Mouse (Mus musculus) forebrain, postnatal 0 days (tissue): ENCODE data around the gene 2900026A02Rik. TPM values are rescaled to one million over a fixed set of nuclear protein-coding genes. Genes with fewer than 3 reads are reported as not detected.

Experiments
- ATAC-seq: fragments of 200-750 bp; cut with Nextera tagmentation; 2 replicates; pipeline ENCODE4 v1.8.0; 2017; ENCODE audit warnings: mild to moderate bottlenecking, moderate library complexity
- DNase-seq: peaks from one replicate; pipeline ENCODE4 v3.0.0-alpha.2; 2015
- H3K27ac ChIP-seq: fragments of 300-500 bp; sonication (generic); 2 replicates; pipeline ENCODE4 v1.5.1; 2014; ENCODE audit warnings: low read depth, mild to moderate bottlenecking, antibody characterized with exemption, low read length, moderate library complexity, mixed read lengths
- H3K27me3 ChIP-seq: fragments of 300-500 bp; sonication (generic); 2 replicates; pipeline ENCODE4 v1.6.1; 2014; ENCODE audit warnings: mild to moderate bottlenecking, low read length, mixed read lengths; ENCODE audit not compliant: insufficient read depth
- H3K36me3 ChIP-seq: fragments of 300-500 bp; sonication (generic); 2 replicates; pipeline ENCODE4 v1.6.1; 2014; ENCODE audit warnings: mild to moderate bottlenecking, moderate library complexity; ENCODE audit not compliant: insufficient read depth
- H3K4me1 ChIP-seq: fragments of 300-500 bp; sonication (generic); 2 replicates; pipeline ENCODE4 v1.6.1; 2014; ENCODE audit warnings: antibody characterized with exemption; ENCODE audit not compliant: insufficient read depth
- H3K4me2 ChIP-seq: fragments of 300-500 bp; sonication (generic); 2 replicates; pipeline ENCODE4 v1.6.1; 2014; ENCODE audit warnings: low read depth, mild to moderate bottlenecking, moderate library complexity
- H3K4me3 ChIP-seq: fragments of 300-500 bp; sonication (generic); 2 replicates; pipeline ENCODE4 v1.5.1; 2014; ENCODE audit warnings: low read depth, low read length, mixed read lengths
- H3K9ac ChIP-seq: fragments of 300-500 bp; sonication (generic); 2 replicates; pipeline ENCODE4 v1.6.1; 2014; ENCODE audit warnings: mild to moderate bottlenecking
- H3K9me3 ChIP-seq: fragments of 300-500 bp; sonication (generic); 2 replicates; pipeline ENCODE4 v1.6.1; 2016; ENCODE audit warnings: low read length
- CTCF ChIP-seq: sonication (generic); IDR thresholded peaks from 2 replicates; pipeline ENCODE4 v1.5.1; 2016; ENCODE audit warnings: antibody characterized with exemption, control low read depth, low read depth
- WGBS: fragments of 180-500 bp; shearing (Covaris S2); extraction: QIAGEN DNeasy Blood & Tissue Kit; methylation state at CpG from one replicate; pipeline ENCODE4 v1.1.7; 2014; 5-methylcytosine and 5-hydroxymethylcytosine counted together
- polyA plus RNA-seq: library from polyadenylated mRNA; unstranded; fragments of >200 nt; fragmentation: Nextera tagmentation; extraction: Ambion mirVana; gene quantifications from 2 replicates; pipeline ENCODE4 v1.2.1, GENCODE M21; 2015
- total RNA-seq: library from RNA; depleted of rRNA; stranded (reverse); fragments of >200 nt; gene quantifications from 2 replicates; pipeline ENCODE4 v1.2.3, GENCODE M21; 2014

2900026A02Rik gene
- total and polyA plus RNA-seq, 2 experiments from 2014 or later: 3.3 to 10.9 TPM

GRCm38 (mm10) chr5:113206670-113207352 lies 14.2 kb downstream of the 2900026A02Rik start:
- 56% methylated on average over 9 of the region's 9 CpGs for WGBS

DNA sequence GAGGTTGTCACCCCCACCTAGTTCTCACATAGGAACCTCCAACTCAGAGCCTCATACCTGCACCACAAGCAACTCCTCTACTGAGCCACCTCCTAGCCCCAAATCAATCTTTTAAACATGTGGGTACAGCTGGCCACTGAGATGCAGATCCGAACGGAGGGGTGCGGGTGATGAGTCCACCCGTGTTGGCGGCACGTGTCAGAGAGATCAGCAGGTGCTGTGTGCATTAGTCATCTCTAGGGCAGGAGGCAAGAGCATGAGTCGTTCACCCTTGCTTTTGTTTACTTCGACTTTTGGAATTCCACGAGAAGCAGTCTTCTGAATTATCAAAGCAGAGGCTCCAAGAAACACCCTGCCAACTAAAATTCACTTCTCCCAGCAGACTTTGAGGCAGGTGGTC lies 16.8 kb downstream of the 2900026A02Rik start:
- H3K4me2 ChIP-seq: no peak overlapping the region
- H3K4me1 ChIP-seq: peaks cover 5% of the 10 kb centered on the region; the same call in 1 of the 2 replicates
- no peak overlapping the region for H3K9ac ChIP-seq
- H3K9me3 ChIP-seq: no peaks in the 10 kb centered on the region
- no peak for ATAC-seq
- DNase-seq: no peak
- no peak overlapping the region for H3K4me3 ChIP-seq
- TF ChIP-seq CTCF: no peak
- no peaks in the 10 kb centered on the region for H3K36me3 ChIP-seq
- no peak overlapping the region for H3K27ac ChIP-seq
- whole genome bisulfite sequencing: 90% methylated on average over 9 of the region's 9 CpGs
- no peaks in the 10 kb centered on the region for H3K27me3 ChIP-seq

More at GRCm38 (mm10) chr5:113206670-113207352, 14.2 kb downstream of the 2900026A02Rik start:
- H3K9me3 ChIP-seq: no peaks in the 10 kb centered on the region
- H3K27me3 ChIP-seq: no peaks in the 10 kb centered on the region
- H3K4me1 ChIP-seq: peaks cover 7% of the 10 kb centered on the region; the same call in 1 of the 2 replicates
- TF ChIP-seq CTCF: no peak
- H3K9ac ChIP-seq: no peak overlapping the region
- H3K4me2 ChIP-seq: no peak overlapping the region
- ATAC-seq: no peak
- H3K36me3 ChIP-seq: no peaks in the 10 kb centered on the region
- no peak for DNase-seq
- H3K27ac ChIP-seq: no peak overlapping the region
- no peak overlapping the region for H3K4me3 ChIP-seq

DNA sequence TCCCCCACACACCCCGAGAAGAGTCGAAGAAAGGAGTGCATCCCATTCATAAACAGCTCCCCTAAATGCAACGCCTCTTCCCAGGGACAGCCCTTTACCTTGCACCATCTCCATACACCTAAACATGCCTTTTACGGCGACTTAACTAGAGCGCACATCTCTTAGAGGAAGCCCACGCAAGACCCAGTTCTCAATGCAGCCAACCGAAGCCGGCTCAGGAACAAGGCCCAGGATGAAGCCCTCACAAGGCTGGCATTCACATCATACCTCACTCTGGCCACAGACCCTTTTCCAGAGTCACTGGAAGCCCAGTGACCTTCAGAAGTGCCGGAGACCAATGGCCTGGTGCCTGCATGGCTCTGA lies 21.3 kb downstream of the 2900026A02Rik start:
- Histone ChIP-seq H3K4me3 (no peak overlapping the region), H3K4me1 (peaks cover 11% of the 10 kb centered on the region; the same call in 1 of the 2 replicates), H3K4me2 (no peak overlapping the region), H3K27ac (no peak overlapping the region), H3K9ac (no peak overlapping the region), H3K27me3 (no peaks in the 10 kb centered on the region), H3K36me3 (no peaks in the 10 kb centered on the region), H3K9me3 (no peaks in the 10 kb centered on the region)
- no peak for TF ChIP-seq CTCF
- 93% methylated on average over 10 of the region's 10 CpGs for WGBS
- DNase-seq (no peak), ATAC-seq (no peak)

GRCm38 (mm10) chr5:113199126-113199771 lies 21.8 kb downstream of the 2900026A02Rik start:
- H3K27ac ChIP-seq: no peak overlapping the region
- no peak for TF ChIP-seq CTCF
- DNase-seq (no peak), ATAC-seq (no peak)
- H3K36me3 ChIP-seq: no peaks in the 10 kb centered on the region
- no peaks in the 10 kb centered on the region for H3K27me3 ChIP-seq
- H3K4me1 ChIP-seq: peaks cover 11% of the 10 kb centered on the region; the same call in 1 of the 2 replicates
- H3K9me3 ChIP-seq: no peaks in the 10 kb centered on the region
- H3K4me3 ChIP-seq: no peak overlapping the region
- 49% methylated on average over 8 of the region's 8 CpGs for WGBS
- H3K4me2 ChIP-seq: no peak overlapping the region
- no peak overlapping the region for H3K9ac ChIP-seq

DNA sequence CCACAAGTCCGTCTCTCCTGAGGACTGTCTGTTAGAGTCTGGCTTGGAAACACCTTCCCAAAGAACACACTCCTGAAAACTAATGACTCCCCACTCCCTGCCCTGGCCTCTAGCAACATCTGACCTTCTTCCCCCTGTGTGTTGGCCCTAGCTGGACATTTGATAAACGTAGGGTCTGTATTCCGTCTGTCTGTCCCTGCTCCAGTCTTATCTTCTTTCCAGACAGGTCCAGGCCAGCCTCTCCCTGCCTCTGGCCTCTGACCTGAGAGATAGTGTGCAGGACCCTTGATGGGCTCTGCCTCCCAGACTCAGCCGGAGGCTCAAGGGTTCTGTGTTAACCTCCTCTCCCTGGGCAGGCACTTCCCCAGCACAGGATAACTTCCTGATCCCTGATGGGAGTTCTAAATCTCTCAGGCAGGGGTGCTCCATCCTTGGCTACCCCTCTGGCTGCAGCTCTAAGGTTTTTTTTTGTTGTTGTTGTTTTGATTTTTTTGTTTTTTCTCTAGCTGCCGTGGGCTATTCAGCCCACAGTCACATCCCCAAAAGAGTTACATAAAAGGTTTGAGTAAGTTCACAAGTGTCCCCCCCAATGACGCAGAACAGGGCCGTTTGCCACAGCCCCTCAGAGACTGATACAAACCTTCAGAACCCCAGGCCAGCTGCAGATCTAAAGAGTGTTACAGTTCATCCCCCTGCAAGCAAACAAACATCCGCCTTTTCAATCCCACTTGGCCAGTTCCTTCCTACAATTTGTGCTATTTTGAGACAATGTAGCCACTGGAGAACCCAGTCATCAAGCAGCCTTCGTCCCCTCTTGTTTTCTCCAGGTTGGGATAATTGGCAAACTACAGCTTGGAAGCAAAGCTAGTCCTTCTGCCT lies 23.9 kb downstream of the 2900026A02Rik start:
- no peaks in the 10 kb centered on the region for H3K27me3 ChIP-seq
- H3K9ac ChIP-seq: no peak overlapping the region
- peaks cover 19% of the 10 kb centered on the region; the same call in 1 of the 2 replicates for H3K4me1 ChIP-seq
- no peak for ATAC-seq
- H3K4me3 ChIP-seq: no peak overlapping the region
- H3K9me3 ChIP-seq: no peaks in the 10 kb centered on the region
- peak overlapping the region; percentile 40; the same call in 1 of the 2 replicates for H3K27ac ChIP-seq
- DNase-seq: no peak
- H3K36me3 ChIP-seq: no peaks in the 10 kb centered on the region
- TF ChIP-seq CTCF: no peak
- H3K4me2 ChIP-seq: no peak overlapping the region
- 60% methylated on average over 9 of the region's 9 CpGs for WGBS

DNA sequence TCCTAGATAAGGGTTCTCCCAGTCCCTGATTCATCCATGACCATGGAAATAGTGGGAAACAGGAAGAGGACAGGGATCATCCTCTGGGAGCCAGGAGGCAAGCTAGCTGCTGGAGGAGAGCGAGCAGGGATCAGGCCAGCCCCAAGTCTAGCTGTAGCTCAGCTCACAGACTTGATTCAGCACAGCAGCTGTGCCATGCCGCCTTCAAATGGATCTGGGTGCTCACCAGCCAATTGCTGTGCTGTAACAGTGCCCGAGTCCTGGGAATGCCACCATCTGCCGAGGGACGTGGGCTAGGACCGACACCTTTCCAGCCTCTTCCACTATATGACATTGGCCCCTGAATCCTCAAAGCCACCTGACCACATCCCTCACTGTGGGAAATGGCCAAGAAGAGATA lies 25.1 kb downstream of the 2900026A02Rik start:
- H3K4me3 ChIP-seq: no peak overlapping the region
- DNase-seq (peak; percentile 68), ATAC-seq (peak; percentile 47; the same call in 1 of the 2 replicates)
- H3K4me2 ChIP-seq: no peak overlapping the region
- H3K27me3 ChIP-seq: no peaks in the 10 kb centered on the region
- no peak overlapping the region for H3K9ac ChIP-seq
- no peaks in the 10 kb centered on the region for H3K9me3 ChIP-seq
- peaks cover 27% of the 10 kb centered on the region; the same call in 1 of the 2 replicates for H3K4me1 ChIP-seq
- 61% methylated on average over 6 of the region's 6 CpGs for WGBS
- peak overlapping the region; percentile 71 for H3K27ac ChIP-seq
- H3K36me3 ChIP-seq: no peaks in the 10 kb centered on the region
- TF ChIP-seq CTCF: no peak
